Mouse (Mus musculus): Measurements from ENCODE around the gene Rrp7a.

DNA sequence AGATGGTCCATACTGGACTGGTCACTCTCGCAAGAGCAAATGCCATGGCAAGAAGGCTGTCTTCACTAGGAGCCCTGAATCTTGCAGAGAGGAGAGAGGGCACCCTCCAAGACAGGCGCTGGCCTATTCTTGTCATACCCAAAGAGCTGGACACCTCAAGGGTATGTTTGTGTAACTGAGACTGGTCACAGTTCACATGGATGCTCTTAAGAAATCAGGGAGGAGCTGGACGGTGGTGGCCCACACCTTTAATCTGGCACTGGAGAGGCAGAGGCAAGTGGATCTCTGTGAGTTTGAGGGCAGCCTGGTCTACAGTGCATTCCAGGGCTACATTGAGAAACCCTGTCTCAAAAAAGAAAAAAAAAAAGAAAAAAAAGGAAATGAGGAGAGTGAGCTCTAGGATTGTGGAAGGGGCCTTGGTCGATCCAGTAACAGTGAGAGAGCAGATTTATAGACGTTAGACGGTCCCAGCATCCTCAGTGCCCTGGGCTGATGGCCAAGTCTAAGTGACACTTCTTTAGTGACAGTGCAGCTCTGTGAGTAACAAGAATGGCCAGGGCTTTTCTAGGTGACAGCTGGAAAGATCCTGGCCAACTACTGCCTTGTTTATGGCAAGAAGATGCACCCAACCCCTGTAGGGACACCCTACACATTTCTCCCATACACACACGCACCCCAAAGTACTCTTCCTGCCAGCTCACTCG, 48.5 kb upstream of the Rrp7a start:
- TF ChIP-seq CTCF (IDR thresholded peaks at IDR 0.05; ENCODE audit: control insufficient read depth, insufficient read depth, insufficient replicate concordance, low read depth, low read length) (no peak), POLR2A (IDR thresholded peaks at IDR 0.05; ENCODE audit: control insufficient read depth, low read depth, low read length) (no peak)
